Mouse (Mus musculus) left cerebral cortex, postnatal 36 days (tissue): ENCODE measurements around the gene Rap1a. TPM values are rescaled to one million over a fixed set of nuclear protein-coding genes. Genes with fewer than 3 reads are reported as not detected.

Experiments used
- DNase-seq, 2 experiments: peaks; one replicate each; pipeline ENCODE4 v3.0.0; 2021 to 2022; ENCODE audit warnings: low spot score in 2 of 2, mixed read lengths in 1 of 2
- intact Hi-C: fragments of 180-260 bp; cut with DNase I; formaldehyde crosslinking; loops from one replicate; pipeline ENCODE4 v1.15.1; 2025
- total RNA-seq, 2 experiments: library from RNA; stranded (reverse); gene quantifications; 2 replicates each; pipeline ENCODE4 v1.2.3; 2021

Gene Rap1a
- 10 to 100 TPM; 57.7 to 72.0 TPM for total RNA-seq

DNA sequence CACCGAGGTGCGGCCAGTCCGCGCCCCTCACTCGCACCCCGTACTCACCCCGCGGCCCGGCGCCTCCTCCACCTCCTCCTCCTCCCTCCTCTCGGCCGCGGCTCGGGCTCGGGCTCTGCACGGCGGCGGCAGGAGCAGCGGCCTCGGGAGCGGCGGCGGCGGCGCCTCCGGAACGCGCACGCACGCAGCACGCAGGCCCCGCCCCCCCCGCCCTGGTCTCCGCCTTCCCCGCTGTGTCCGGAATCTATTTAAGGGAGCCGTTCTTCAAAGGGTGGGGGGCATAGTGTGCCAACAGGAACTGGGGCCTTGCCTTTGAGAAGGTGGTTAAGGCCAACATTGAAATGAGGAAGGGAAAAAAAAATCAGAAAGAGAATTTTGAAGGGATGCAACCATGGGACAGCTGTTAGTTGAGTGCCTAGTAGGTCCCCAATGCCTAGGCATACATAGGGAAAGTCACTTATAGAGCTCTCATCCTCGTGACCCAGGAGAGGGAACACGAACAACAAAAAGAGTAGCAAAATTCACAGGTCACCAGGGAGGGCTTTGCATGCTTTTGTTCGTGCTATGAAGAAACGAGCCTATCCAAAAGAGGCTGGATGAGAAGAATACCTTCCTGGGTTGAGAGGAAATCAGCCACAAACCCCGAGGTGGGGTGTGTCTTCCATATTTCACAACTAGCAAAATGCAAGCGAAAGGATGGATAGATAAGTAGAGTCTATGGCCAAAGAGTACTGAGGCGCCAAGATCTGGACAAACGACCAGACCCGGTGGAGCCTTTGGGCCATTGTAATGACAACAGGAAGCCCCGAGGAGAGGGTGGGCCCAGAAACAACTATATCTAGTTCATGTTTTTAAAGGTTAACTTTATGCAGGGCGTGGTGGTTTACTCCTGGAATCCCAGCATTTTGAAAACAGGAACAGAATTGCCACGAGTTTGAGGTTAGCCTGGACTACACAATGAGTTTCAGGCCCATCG is at the start of gene Rap1a:
Gene Rap1a (minus strand): TSS at position 146 of the 976 bp plus-strand sequence.
- intact Hi-C loops, result loop anchor here (5.0 kb wide), 1 partner anchor 39 kb away; no protein-coding TSS in a partner anchor

GRCm38 (mm10) chr3:105846294-105847069 is 45.3 kb upstream of the Rap1a start:
- DNase-seq, result no peak
- intact Hi-C loops, result no loop called here

More for the DNA sequence above, at the start of gene Rap1a:
- peak; percentile 72 to 73 for DNase-seq

GRCm38 (mm10) chr3:105839836-105840235 is 38.7 kb upstream of the Rap1a start:
- intact Hi-C loops, result no loop called here
- DNase-seq, result no peak

GRCm38 (mm10) chr3:105838655-105839054 is 37.5 kb upstream of the Rap1a start:
- intact Hi-C loops, result no loop called here
- no peak for DNase-seq

- intact Hi-C loops, result no loop called here
- DNase-seq, result no peak
Measured at GRCm38 (mm10) chr3:105836883-105837282, 35.7 kb upstream of the Rap1a start.

GRCm38 (mm10) chr3:105835875-105836274 is 34.7 kb upstream of the Rap1a start:
- no peak for DNase-seq
- intact Hi-C loops, result no loop called here

- intact Hi-C loops, result no loop called here
- no peak for DNase-seq
Measured at GRCm38 (mm10) chr3:105831584-105831983, 30.4 kb upstream of the Rap1a start.

DNA sequence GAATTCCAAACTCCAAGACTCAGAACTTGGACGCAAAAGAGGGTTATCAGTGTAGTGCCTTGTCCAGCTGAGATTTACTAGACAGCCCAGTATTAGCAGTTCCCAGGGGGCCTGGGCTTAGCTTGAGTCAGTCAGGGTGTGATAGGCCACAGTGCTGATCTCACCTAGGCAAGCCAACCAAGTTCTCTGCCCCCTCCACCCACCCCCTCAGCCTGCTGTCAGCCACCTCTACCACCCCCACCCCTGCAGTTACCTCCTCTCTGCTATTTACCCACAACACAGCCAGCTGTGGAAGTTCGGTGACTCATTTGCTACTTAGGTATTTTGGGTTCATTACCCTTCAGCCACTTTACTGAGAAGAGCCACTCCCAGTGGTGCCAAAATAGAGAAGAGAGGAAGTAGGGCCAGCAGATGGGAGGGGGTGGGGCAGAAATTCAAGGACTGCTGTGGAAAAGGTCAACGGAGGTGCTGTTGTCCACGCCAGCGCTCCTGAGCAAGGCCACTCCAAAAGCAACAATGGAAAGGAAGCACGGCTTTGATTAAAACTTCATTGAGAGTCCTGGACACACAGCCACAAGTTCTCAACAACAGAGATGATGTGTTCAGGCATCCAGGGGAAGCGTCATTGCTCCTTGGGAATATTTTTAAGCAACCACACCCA is 24.5 kb upstream of the Rap1a start:
- intact Hi-C loops, result loop anchor here (5.0 kb wide), 1 partner anchor 52 kb away; no protein-coding TSS in a partner anchor
- no peak for DNase-seq

GRCm38 (mm10) chr3:105824704-105825103 is 23.6 kb upstream of the Rap1a start:
- no peak for DNase-seq
- intact Hi-C loops, result loop anchor here (5.0 kb wide), 1 partner anchor 53 kb away; no protein-coding TSS in a partner anchor

- DNase-seq, result no peak
- intact Hi-C loops, result no loop called here
Measured at GRCm38 (mm10) chr3:105824103-105824502, 23.0 kb upstream of the Rap1a start.

- DNase-seq, result no peak
- intact Hi-C loops, result no loop called here
Measured at GRCm38 (mm10) chr3:105823609-105824008, 22.5 kb upstream of the Rap1a start.

DNA sequence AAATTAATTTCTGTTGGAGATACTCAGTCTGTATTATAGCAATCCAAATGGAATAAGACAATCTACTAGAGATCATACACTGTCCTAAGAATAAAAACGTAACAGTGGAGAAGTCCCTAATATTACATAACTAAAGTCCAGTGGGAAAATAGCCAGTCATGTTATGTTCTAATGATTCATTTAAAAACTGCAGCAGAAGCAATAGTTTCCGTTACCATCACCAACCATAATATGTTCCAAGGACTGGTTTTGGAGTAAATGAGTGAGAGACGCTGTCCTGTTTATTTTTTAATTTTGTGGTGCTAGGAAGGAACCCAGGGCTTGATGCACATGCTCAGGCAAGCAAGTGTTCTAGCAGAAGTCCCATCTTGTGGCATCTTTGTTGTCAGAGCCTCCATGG is 20.4 kb upstream of the Rap1a start:
- intact Hi-C loops, result no loop called here
- DNase-seq, result no peak

- no peak for DNase-seq
- intact Hi-C loops, result no loop called here
Measured at GRCm38 (mm10) chr3:105820272-105820671, 19.1 kb upstream of the Rap1a start.

- intact Hi-C loops, result no loop called here
- no peak for DNase-seq
Measured at GRCm38 (mm10) chr3:105818130-105819004, 17.2 kb upstream of the Rap1a start.

DNA sequence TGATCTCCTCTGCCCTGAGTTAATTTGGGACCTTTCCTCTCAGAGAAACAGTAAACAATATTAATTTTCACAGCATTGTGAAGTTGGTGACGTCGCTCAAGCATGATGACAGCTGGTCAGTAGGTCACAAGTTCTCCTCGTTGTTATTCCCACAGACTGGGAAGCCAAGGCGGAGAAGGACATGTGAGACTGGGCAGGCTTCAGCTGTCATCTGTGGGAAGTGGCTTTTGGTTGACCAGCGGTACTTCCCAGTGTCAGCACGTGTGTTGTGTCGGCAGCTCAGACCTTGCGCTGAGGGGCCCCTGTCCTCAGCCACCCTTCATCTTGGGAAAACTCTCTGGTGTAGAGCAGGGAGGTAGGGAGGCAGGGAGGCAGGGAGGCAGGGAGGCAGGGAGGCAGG is 15.0 kb upstream of the Rap1a start:
- no peak for DNase-seq
- intact Hi-C loops, result no loop called here

DNA sequence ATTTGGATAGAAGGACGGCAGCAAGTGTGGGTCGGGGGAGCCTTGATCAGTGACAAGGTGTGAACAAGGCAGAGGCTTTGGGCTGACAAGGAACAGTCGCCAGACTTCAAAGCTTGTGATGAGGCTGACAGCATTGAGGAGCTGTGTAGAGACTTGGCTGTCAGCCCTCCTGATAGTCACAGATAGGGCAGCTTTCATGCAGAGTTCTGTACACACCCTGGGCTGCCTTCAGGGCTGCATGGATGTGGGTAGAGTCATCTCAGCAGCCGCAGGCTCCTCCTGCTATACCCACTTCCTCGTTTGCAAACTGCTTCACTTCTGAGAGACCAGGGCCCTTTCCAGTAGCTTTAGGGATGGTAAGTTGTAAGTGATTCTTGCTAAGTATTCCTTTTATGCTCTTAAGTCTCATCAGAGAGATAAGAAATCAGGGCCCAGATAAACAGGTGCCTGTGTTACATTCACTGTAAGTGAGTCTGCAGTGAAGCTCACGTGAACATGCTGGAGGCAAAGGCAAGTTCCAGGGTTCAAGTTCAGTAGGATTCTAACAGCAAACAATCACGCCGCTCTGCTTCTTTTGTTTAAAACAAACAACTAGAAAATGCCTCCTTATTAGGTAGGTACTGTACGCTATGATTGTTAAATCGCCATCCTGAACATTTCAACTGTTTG is 14.2 kb upstream of the Rap1a start:
- intact Hi-C loops, result no loop called here

GRCm38 (mm10) chr3:105811146-105811545 is 10.0 kb upstream of the Rap1a start:
- DNase-seq, result no peak
- intact Hi-C loops, result no loop called here

More for the DNA sequence above, 14.2 kb upstream of the Rap1a start:
- DNase-seq, result no peak
